Mouse (Mus musculus): ENCODE data around the gene Olfr196.

DNA sequence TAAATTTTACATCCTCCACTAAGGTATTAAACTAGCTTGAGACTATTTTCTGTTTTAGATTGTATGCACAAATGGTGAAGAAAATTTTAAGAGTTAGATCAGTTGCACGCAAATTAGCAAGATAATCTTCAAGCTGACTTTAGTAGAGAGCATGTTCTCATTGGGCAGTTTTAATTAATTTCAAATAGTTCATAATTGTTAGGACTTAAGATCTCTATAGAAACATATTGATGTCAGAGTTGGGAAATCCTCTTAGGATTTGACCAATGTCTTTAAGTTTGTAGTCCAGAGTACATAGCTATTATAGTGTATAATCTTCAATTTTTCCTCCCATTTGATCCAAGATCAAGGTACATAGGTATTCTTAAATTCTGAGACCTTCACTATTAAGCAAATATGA lies 23.5 kb downstream of the Olfr196 start, which contains the start of gene Olfr195:
- TF ChIP-seq POLR2A (IDR thresholded peaks at IDR 0.05; ENCODE audit: insufficient read length, low read depth) (no peak), MAX (IDR thresholded peaks at IDR 0.05; ENCODE audit: low read depth) (no peak), MYOD1 (IDR thresholded peaks at IDR 0.05; ENCODE audit: control insufficient read depth in 1 of 3, insufficient read length in 2 of 3, low read depth in 2 of 3) (no peak), USF1 (IDR thresholded peaks at IDR 0.05; ENCODE audit: low read depth) (no peak)
